Mouse (Mus musculus): Measurements from ENCODE around the gene Kctd13. TPM values are rescaled to one million over a fixed set of nuclear protein-coding genes. Genes with fewer than 3 reads are reported as not detected.

Gene Kctd13
- polyA plus RNA-seq, 1 experiment from 2014 or later: 19.4 TPM

- Histone ChIP-seq H3K4me3 (ENCODE audit: low read length) (no peak overlapping the region), H3K27me3 (ENCODE audit: control insufficient read depth, insufficient read depth, low read length) (no peaks in the 10 kb centered on the region)
- WGBS: 67% methylated on average over 7 of the region's 7 CpGs
These were observed 54.4 kb downstream of the Kctd13 start for GRCm38 (mm10) chr7:126983113-126983512.

GRCm38 (mm10) chr7:126984667-126985444 is 56.2 kb downstream of the Kctd13 start:
- Histone ChIP-seq H3K9me3 (ENCODE audit: control insufficient read depth, low read length) (no peaks in the 10 kb centered on the region), H3K9ac (ENCODE audit: low read depth, low read length) (no peak overlapping the region), H3K4me1 (ENCODE audit: control insufficient read depth, insufficient read depth, low read length) (no peaks in the 10 kb centered on the region), H3K27me3 (ENCODE audit: control insufficient read depth, insufficient read depth, low read length) (no peaks in the 10 kb centered on the region), H3K4me2 (replicated peaks; ENCODE audit: low read depth, low read length) (no peak overlapping the region), H3K4me3 (ENCODE audit: low read length) (no peak overlapping the region), H3K36me3 (ENCODE audit: control insufficient read depth, insufficient read depth, low read length) (peaks cover 10% of the 10 kb centered on the region), H3K27ac (ENCODE audit: low read depth, low read length) (no peak overlapping the region)
- 20% methylated on average over 10 of the region's 10 CpGs for WGBS
- ATAC-seq (ENCODE audit: low FRiP score, low TSS enrichment): no peak

More at GRCm38 (mm10) chr7:126983113-126983512, 54.4 kb downstream of the Kctd13 start:
- no peak overlapping the region for H3K27ac ChIP-seq (ENCODE audit: low read depth, low read length)
- H3K36me3 ChIP-seq (ENCODE audit: control insufficient read depth, insufficient read depth, low read length): peaks cover 27% of the 10 kb centered on the region
- H3K4me2 ChIP-seq (replicated peaks; ENCODE audit: low read depth, low read length): no peak overlapping the region
- H3K9ac ChIP-seq (ENCODE audit: low read depth, low read length): no peak overlapping the region
- H3K4me1 ChIP-seq (ENCODE audit: control insufficient read depth, insufficient read depth, low read length): no peaks in the 10 kb centered on the region
- no peaks in the 10 kb centered on the region for H3K9me3 ChIP-seq (ENCODE audit: control insufficient read depth, low read length)
- ATAC-seq (ENCODE audit: low FRiP score, low TSS enrichment): no peak

GRCm38 (mm10) chr7:126986319-126986718 is 57.6 kb downstream of the Kctd13 start:
- Histone ChIP-seq H3K27me3 (ENCODE audit: control insufficient read depth, insufficient read depth, low read length) (no peaks in the 10 kb centered on the region), H3K36me3 (ENCODE audit: control insufficient read depth, insufficient read depth, low read length) (no peaks in the 10 kb centered on the region; the same call in 1 of the 2 replicates), H3K27ac (ENCODE audit: low read depth, low read length) (no peak overlapping the region), H3K9ac (ENCODE audit: low read depth, low read length) (no peak overlapping the region), H3K4me3 (ENCODE audit: low read length) (no peak overlapping the region), H3K4me1 (ENCODE audit: control insufficient read depth, insufficient read depth, low read length) (no peaks in the 10 kb centered on the region), H3K9me3 (ENCODE audit: control insufficient read depth, low read length) (no peaks in the 10 kb centered on the region), H3K4me2 (replicated peaks; ENCODE audit: low read depth, low read length) (no peak overlapping the region)
- ATAC-seq (ENCODE audit: low FRiP score, low TSS enrichment): peak; percentile 59; the same call in 1 of the 2 replicates
- 45% methylated on average over 9 of the region's 9 CpGs for WGBS

- no peak overlapping the region for H3K4me3 ChIP-seq (ENCODE audit: low read length)
- no peaks in the 10 kb centered on the region for H3K4me1 ChIP-seq (ENCODE audit: control insufficient read depth, insufficient read depth, low read length)
- no peak for ATAC-seq (ENCODE audit: low FRiP score, low TSS enrichment)
- no peaks in the 10 kb centered on the region for H3K27me3 ChIP-seq (ENCODE audit: control insufficient read depth, insufficient read depth, low read length)
- no peak overlapping the region for H3K4me2 ChIP-seq (replicated peaks; ENCODE audit: low read depth, low read length)
- no peak overlapping the region for H3K27ac ChIP-seq (ENCODE audit: low read depth, low read length)
- WGBS: 73% methylated on average over 8 of the region's 8 CpGs
- H3K36me3 ChIP-seq (ENCODE audit: control insufficient read depth, insufficient read depth, low read length): no peaks in the 10 kb centered on the region
- H3K9ac ChIP-seq (ENCODE audit: low read depth, low read length): no peak overlapping the region
- no peaks in the 10 kb centered on the region for H3K9me3 ChIP-seq (ENCODE audit: control insufficient read depth, low read length)
These were observed 60.1 kb downstream of the Kctd13 start for GRCm38 (mm10) chr7:126988816-126989215.

Other genes starting within 250 kb of the Kctd13 start
- 145 and 184 TPM in 2 replicates for gene Bola2, start 233.5 kb upstream of the Kctd13 start, polyA plus RNA-seq (2014; fragmentation: Nextera tagmentation; extraction: Ambion mirVana)
- 7.7 and 8.1 TPM in 2 replicates for gene Slx1b, start 233.1 kb upstream of the Kctd13 start, polyA plus RNA-seq (2014; fragmentation: Nextera tagmentation; extraction: Ambion mirVana)
- 18.3 and 19.6 TPM in 2 replicates for gene Coro1a, start 221.1 kb upstream of the Kctd13 start, polyA plus RNA-seq (2014; fragmentation: Nextera tagmentation; extraction: Ambion mirVana)
- gene Mapk3, start 169.3 kb upstream of the Kctd13 start, polyA plus RNA-seq (2014; fragmentation: Nextera tagmentation; extraction: Ambion mirVana): 55.0 and 79.2 TPM in 2 replicates
- 2.0 and 2.6 TPM in 2 replicates for gene Gdpd3, start 162.5 kb upstream of the Kctd13 start, polyA plus RNA-seq (2014; fragmentation: Nextera tagmentation; extraction: Ambion mirVana)
- gene Ypel3, start 151.9 kb upstream of the Kctd13 start, polyA plus RNA-seq (2014; fragmentation: Nextera tagmentation; extraction: Ambion mirVana): 87.5 and 94.5 TPM in 2 replicates
- gene Tbx6, start 147.4 kb upstream of the Kctd13 start, polyA plus RNA-seq (2014; fragmentation: Nextera tagmentation; extraction: Ambion mirVana): 0.24 and 0.36 TPM in 2 replicates
- gene Ppp4c, start 136.4 kb upstream of the Kctd13 start, polyA plus RNA-seq (2014; fragmentation: Nextera tagmentation; extraction: Ambion mirVana): 294 and 371 TPM in 2 replicates
- gene Fam57b, start 131.2 kb upstream of the Kctd13 start, polyA plus RNA-seq (2014; fragmentation: Nextera tagmentation; extraction: Ambion mirVana): 0.15 TPM in 1 of 2 replicates, not detected in the other
- not detected in 2 replicates for gene 4930451I11Rik, start 97.2 kb upstream of the Kctd13 start, polyA plus RNA-seq (2014; fragmentation: Nextera tagmentation; extraction: Ambion mirVana)
- gene Doc2a, start 81.5 kb upstream of the Kctd13 start, polyA plus RNA-seq (2014; fragmentation: Nextera tagmentation; extraction: Ambion mirVana): 7.2 and 8.8 TPM in 2 replicates
- gene Hirip3, start 66.9 kb upstream of the Kctd13 start, polyA plus RNA-seq (2014; fragmentation: Nextera tagmentation; extraction: Ambion mirVana): 22.8 and 23.5 TPM in 2 replicates
- gene Ino80e, start 66.5 kb upstream of the Kctd13 start, polyA plus RNA-seq (2014; fragmentation: Nextera tagmentation; extraction: Ambion mirVana): 92.4 and 94.0 TPM in 2 replicates
- gene Taok2, start 44.2 kb upstream of the Kctd13 start, polyA plus RNA-seq (2014; fragmentation: Nextera tagmentation; extraction: Ambion mirVana): 24.9 and 29.2 TPM in 2 replicates
- gene Tmem219, start 6.0 kb upstream of the Kctd13 start, polyA plus RNA-seq (2014; fragmentation: Nextera tagmentation; extraction: Ambion mirVana): 27.4 and 30.5 TPM in 2 replicates
- gene Asphd1, start 20.7 kb downstream of the Kctd13 start, polyA plus RNA-seq (2014; fragmentation: Nextera tagmentation; extraction: Ambion mirVana): 0.16 and 0.34 TPM in 2 replicates
- 1.1 and 1.7 TPM in 2 replicates for gene Sez6l2, start 21.7 kb downstream of the Kctd13 start, polyA plus RNA-seq (2014; fragmentation: Nextera tagmentation; extraction: Ambion mirVana)
- 77.4 and 89.1 TPM in 2 replicates for gene Cdipt, start 47.0 kb downstream of the Kctd13 start, polyA plus RNA-seq (2014; fragmentation: Nextera tagmentation; extraction: Ambion mirVana)
- gene Cdiptos, start 47.2 kb downstream of the Kctd13 start, polyA plus RNA-seq (2014; fragmentation: Nextera tagmentation; extraction: Ambion mirVana): 1.3 and 2.5 TPM in 2 replicates
- gene Mvp, start 85.7 kb downstream of the Kctd13 start, polyA plus RNA-seq (2014; fragmentation: Nextera tagmentation; extraction: Ambion mirVana): 7.7 and 9.7 TPM in 2 replicates
- gene Pagr1b, start 87.6 kb downstream of the Kctd13 start, polyA plus RNA-seq (2014; fragmentation: Nextera tagmentation; extraction: Ambion mirVana): 0.31 and 0.38 TPM in 2 replicates
- gene Pagr1a, start 88.5 kb downstream of the Kctd13 start, polyA plus RNA-seq (2014; fragmentation: Nextera tagmentation; extraction: Ambion mirVana): 41.3 and 89.2 TPM in 2 replicates
- 21.8 and 65.4 TPM in 2 replicates for gene Gm42742, start 92.2 kb downstream of the Kctd13 start, polyA plus RNA-seq (2014; fragmentation: Nextera tagmentation; extraction: Ambion mirVana)
- 4.1 and 9.6 TPM in 2 replicates for gene Prrt2, start 92.3 kb downstream of the Kctd13 start, polyA plus RNA-seq (2014; fragmentation: Nextera tagmentation; extraction: Ambion mirVana)
- 73.1 and 77.6 TPM in 2 replicates for gene Maz, start 98.2 kb downstream of the Kctd13 start, polyA plus RNA-seq (2014; fragmentation: Nextera tagmentation; extraction: Ambion mirVana)
- gene Kif22, start 113.6 kb downstream of the Kctd13 start, polyA plus RNA-seq (2014; fragmentation: Nextera tagmentation; extraction: Ambion mirVana): 129 and 151 TPM in 2 replicates
- not detected in 2 replicates for gene Zg16, start 158.4 kb downstream of the Kctd13 start, polyA plus RNA-seq (2014; fragmentation: Nextera tagmentation; extraction: Ambion mirVana)
- gene AI467606, start 162.5 kb downstream of the Kctd13 start, polyA plus RNA-seq (2014; fragmentation: Nextera tagmentation; extraction: Ambion mirVana): 3.5 TPM in 2 replicates
- gene Qprt, start 193.3 kb downstream of the Kctd13 start, polyA plus RNA-seq (2014; fragmentation: Nextera tagmentation; extraction: Ambion mirVana): 8.9 and 13.0 TPM in 2 replicates
- 0.14 and 0.26 TPM in 2 replicates for gene Spn, start 208.9 kb downstream of the Kctd13 start, polyA plus RNA-seq (2014; fragmentation: Nextera tagmentation; extraction: Ambion mirVana)

Data from kidney, embryonic 14.5 days (tissue).